Mouse (Mus musculus): ENCODE measurements around the gene Ier3.
"Not testable (repeated sequence)": the region's sequence is repeated elsewhere in the genome, so short reads cannot be mapped to it uniquely, and the experiment has no call there.

The Ier3 gene

GRCm38 (mm10) chr17:35835424-35836140 is 14.1 kb downstream of the Ier3 start:
- CTCF ChIA-PET, result interaction anchor here (0.6 to 2.4 kb wide), 5 partner anchors 10 to 40 kb away, joined by 3 to 13 read pairs (median 4); no protein-coding TSS in a partner anchor

GRCm38 (mm10) chr17:35836178-35836965 is 14.9 kb downstream of the Ier3 start:
- CTCF ChIA-PET, result interaction anchor here (1.0 to 2.4 kb wide), 4 partner anchors 9 to 37 kb away, joined by 3 to 13 read pairs (median 4); no protein-coding TSS in a partner anchor

- CTCF ChIA-PET, result interaction anchor here (0.7 to 2.4 kb wide), 4 partner anchors 30 to 1926 kb away, joined by 4 to 14 read pairs (median 10); no protein-coding TSS in a partner anchor
These were observed 15.5 kb downstream of the Ier3 start for GRCm38 (mm10) chr17:35836991-35837422.

- CTCF ChIA-PET, result interaction anchor here (0.7 to 0.8 kb wide), 3 partner anchors 29 to 1926 kb away, joined by 3 to 14 read pairs (median 6); no protein-coding TSS in a partner anchor
These were observed 16.0 kb downstream of the Ier3 start for GRCm38 (mm10) chr17:35837487-35837886.

- CTCF ChIA-PET, result interaction anchor here (0.8 kb wide), 1 partner anchor 29 kb away, joined by 3 read pairs; no protein-coding TSS in a partner anchor
These were observed 16.6 kb downstream of the Ier3 start, which contains the start of gene Tubb5 for GRCm38 (mm10) chr17:35838122-35838544. Tubb5 (minus strand) TSS chr17:35838306.

- CTCF ChIA-PET, result no interaction called here
These were observed 17.1 kb downstream of the Ier3 start for GRCm38 (mm10) chr17:35838570-35838969.

GRCm38 (mm10) chr17:35839002-35839401 is 17.5 kb downstream of the Ier3 start:
- CTCF ChIA-PET, result not testable (repeated sequence)

GRCm38 (mm10) chr17:35840561-35840960 is 19.1 kb downstream of the Ier3 start:
- CTCF ChIA-PET, result interaction anchor here (0.7 to 1.3 kb wide), 2 partner anchors 30 to 35 kb away, joined by 3 to 8 read pairs; no protein-coding TSS in a partner anchor

GRCm38 (mm10) chr17:35841076-35841950 is 19.8 kb downstream of the Ier3 start, which contains the start of gene Mdc1:
Mdc1 (plus strand) TSS chr17:35841515.
- CTCF ChIA-PET, result interaction anchor here (0.7 to 1.3 kb wide), 3 partner anchors 29 to 35 kb away, joined by 3 to 8 read pairs (median 3); no protein-coding TSS in a partner anchor

GRCm38 (mm10) chr17:35842006-35842405 is 20.5 kb downstream of the Ier3 start:
- CTCF ChIA-PET, result interaction anchor here (1.0 kb wide), 1 partner anchor 32 kb away, joined by 3 read pairs; no protein-coding TSS in a partner anchor

- CTCF ChIA-PET, result no interaction called here
These were observed 22.0 kb downstream of the Ier3 start for GRCm38 (mm10) chr17:35843514-35843913.

GRCm38 (mm10) chr17:35848112-35848511 is 26.6 kb downstream of the Ier3 start:
- CTCF ChIA-PET, result no interaction called here

- CTCF ChIA-PET, result interaction anchor here (0.5 kb wide), 1 partner anchor 19 kb away, joined by 6 read pairs; no protein-coding TSS in a partner anchor
These were observed 29.5 kb downstream of the Ier3 start for GRCm38 (mm10) chr17:35850974-35851373.

GRCm38 (mm10) chr17:35859371-35859770 is 37.9 kb downstream of the Ier3 start:
- CTCF ChIA-PET, result interaction anchor here (0.6 to 1.0 kb wide), 3 partner anchors 13 to 31 kb away, joined by 3 to 7 read pairs (median 4); no protein-coding TSS in a partner anchor

- CTCF ChIA-PET, result interaction anchor here (0.6 to 1.0 kb wide), 3 partner anchors 13 to 31 kb away, joined by 3 to 7 read pairs (median 4); no protein-coding TSS in a partner anchor
These were observed 38.4 kb downstream of the Ier3 start for GRCm38 (mm10) chr17:35859835-35860234.

GRCm38 (mm10) chr17:35860831-35861197 is 39.3 kb downstream of the Ier3 start:
- CTCF ChIA-PET, result interaction anchor here (0.5 to 0.6 kb wide), 2 partner anchors 11 to 35 kb away, joined by 3 read pairs; no protein-coding TSS in a partner anchor

GRCm38 (mm10) chr17:35861198-35861857 is 39.8 kb downstream of the Ier3 start, which contains the start of gene Nrm:
Nrm (plus strand) TSS chr17:35861318.
- CTCF ChIA-PET, result interaction anchor here (0.5 to 0.9 kb wide), 2 partner anchors 11 to 13 kb away, joined by 3 read pairs; no protein-coding TSS in a partner anchor

GRCm38 (mm10) chr17:35864832-35865353 is 43.4 kb downstream of the Ier3 start:
- CTCF ChIA-PET, result no interaction called here

- CTCF ChIA-PET, result no interaction called here
These were observed 44.2 kb downstream of the Ier3 start, which contains the start of gene Ppp1r18 for GRCm38 (mm10) chr17:35865481-35866280. Ppp1r18 (plus strand) TSS chr17:35865593.
